Mouse (Mus musculus): ENCODE results near the gene Castor2. TPM values are rescaled to one million over a fixed set of nuclear protein-coding genes. Genes with fewer than 3 reads are reported as not detected.

Castor2 gene
- polyA plus RNA-seq, 1 experiment from 2014 or later = 25.3 TPM

DNA sequence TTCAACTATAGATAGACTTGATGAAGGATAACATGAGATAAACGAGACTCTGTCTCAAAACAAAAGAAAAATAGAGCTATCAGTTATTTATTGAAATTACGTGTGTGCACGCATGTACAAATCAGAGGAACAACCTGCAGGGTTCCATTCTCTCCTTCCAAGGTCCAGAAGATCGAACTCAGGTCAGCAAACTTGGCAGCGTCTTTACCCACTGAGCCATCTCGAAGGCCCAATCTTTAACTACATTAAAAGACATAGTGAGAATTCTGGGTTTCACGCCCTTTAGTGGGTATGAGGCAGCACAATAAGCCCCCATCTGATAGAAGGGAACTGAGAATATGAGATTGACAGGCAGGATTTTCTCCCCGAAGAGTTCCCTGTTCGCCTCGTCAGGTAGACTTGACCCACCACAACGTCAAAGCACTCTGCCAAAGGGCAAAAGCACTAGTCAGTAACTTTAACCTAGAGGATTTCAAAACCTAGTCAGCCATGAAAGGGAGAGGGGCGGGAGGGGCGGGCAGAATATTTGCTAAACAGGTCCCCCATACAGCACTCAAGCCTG is 1.1 kb upstream of the Castor2 start:
- Histone ChIP-seq H3K9me3 (ENCODE audit: control insufficient read depth, low read length) (no peaks in the 10 kb centered on the region), H3K4me3 (ENCODE audit: low read length) (peak overlapping the region; percentile 89), H3K4me1 (ENCODE audit: control insufficient read depth, insufficient read depth, low read depth, low read length) (peaks cover 20% of the 10 kb centered on the region), H3K9ac (ENCODE audit: low read depth, low read length) (peak overlapping the region; percentile 74), H3K27me3 (replicated peaks; ENCODE audit: control insufficient read depth, insufficient read depth, low read length) (no peaks in the 10 kb centered on the region), H3K36me3 (ENCODE audit: control insufficient read depth, insufficient read depth, low read length) (no peaks in the 10 kb centered on the region), H3K27ac (ENCODE audit: low read depth, low read length) (peak overlapping the region; percentile 89), H3K4me2 (ENCODE audit: low read length) (peak overlapping the region; percentile 91)
- WGBS = 43% methylated on average over 13 of the region's 13 CpGs
- no peak for ATAC-seq

DNA sequence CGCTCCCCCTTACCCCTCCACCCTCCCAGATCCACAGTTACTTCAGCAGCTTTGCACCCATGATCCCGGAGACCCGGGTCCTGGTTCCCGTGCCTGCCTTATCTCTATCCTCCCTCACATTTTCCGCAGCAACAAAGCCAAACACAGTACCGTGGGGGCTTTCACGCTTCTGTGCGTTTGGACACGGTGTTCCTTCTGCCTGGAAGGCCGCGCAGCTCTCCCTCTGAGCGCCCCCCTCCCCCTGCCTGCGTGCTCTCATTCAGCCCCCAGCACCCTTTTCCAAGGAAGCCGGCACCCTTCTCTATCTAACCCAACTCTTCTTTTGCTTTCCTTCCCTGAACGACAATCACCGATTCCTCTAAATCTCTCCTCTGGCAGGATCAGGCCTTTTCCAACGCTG is 535 bp upstream of the Castor2 start:
- no peaks in the 10 kb centered on the region for H3K27me3 ChIP-seq (replicated peaks; ENCODE audit: control insufficient read depth, insufficient read depth, low read length)
- H3K4me3 ChIP-seq (ENCODE audit: low read length) = peak overlapping the region; percentile 89
- ATAC-seq = peak; percentile 38
- peak overlapping the region; percentile 91 for H3K4me2 ChIP-seq (ENCODE audit: low read length)
- H3K27ac ChIP-seq (ENCODE audit: low read depth, low read length) = peak overlapping the region; percentile 89
- WGBS = under 1% methylated on average over 17 of the region's 17 CpGs
- no peaks in the 10 kb centered on the region for H3K36me3 ChIP-seq (ENCODE audit: control insufficient read depth, insufficient read depth, low read length)
- peaks cover 20% of the 10 kb centered on the region for H3K4me1 ChIP-seq (ENCODE audit: control insufficient read depth, insufficient read depth, low read depth, low read length)
- H3K9me3 ChIP-seq (ENCODE audit: control insufficient read depth, low read length) = no peaks in the 10 kb centered on the region
- peak overlapping the region; percentile 74 for H3K9ac ChIP-seq (ENCODE audit: low read depth, low read length)

DNA sequence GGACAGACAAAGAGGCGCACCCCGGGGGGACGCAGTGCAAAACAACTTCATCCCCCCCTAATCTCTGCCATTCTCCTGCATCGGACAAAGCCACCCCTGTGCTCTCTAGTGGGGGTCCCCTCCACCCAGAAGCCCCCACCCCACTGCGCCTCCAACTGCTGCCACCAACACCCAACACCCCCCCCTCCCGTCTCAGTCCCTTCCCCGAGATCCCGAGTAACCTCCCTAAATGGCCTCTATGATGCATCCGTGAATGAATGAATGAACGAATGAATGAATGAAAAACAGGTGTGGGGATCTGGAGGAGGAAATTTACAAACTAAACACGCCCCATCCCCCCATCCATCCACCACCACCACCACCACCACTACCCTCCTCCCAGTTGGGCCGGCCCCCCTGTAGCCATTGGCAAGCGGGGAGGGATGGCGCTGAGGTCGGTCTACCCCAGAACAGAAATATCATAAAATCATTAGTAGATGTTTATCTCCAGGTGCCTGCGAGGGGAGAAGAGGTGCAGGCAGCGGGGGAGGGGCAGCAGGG is 791 bp downstream of the Castor2 start:
- ATAC-seq = peak; percentile 24; the same call in 1 of the 2 replicates
- Histone ChIP-seq H3K36me3 (ENCODE audit: control insufficient read depth, insufficient read depth, low read length) (no peaks in the 10 kb centered on the region), H3K4me1 (ENCODE audit: control insufficient read depth, insufficient read depth, low read depth, low read length) (peaks cover 20% of the 10 kb centered on the region), H3K4me2 (ENCODE audit: low read length) (peak overlapping the region; percentile 91), H3K4me3 (ENCODE audit: low read length) (peak overlapping the region; percentile 89), H3K27me3 (replicated peaks; ENCODE audit: control insufficient read depth, insufficient read depth, low read length) (no peaks in the 10 kb centered on the region), H3K27ac (ENCODE audit: low read depth, low read length) (peak overlapping the region; percentile 89), H3K9me3 (ENCODE audit: control insufficient read depth, low read length) (no peaks in the 10 kb centered on the region), H3K9ac (ENCODE audit: low read depth, low read length) (peak overlapping the region; percentile 90)
- 3% methylated on average over 17 of the region's 17 CpGs for WGBS

DNA sequence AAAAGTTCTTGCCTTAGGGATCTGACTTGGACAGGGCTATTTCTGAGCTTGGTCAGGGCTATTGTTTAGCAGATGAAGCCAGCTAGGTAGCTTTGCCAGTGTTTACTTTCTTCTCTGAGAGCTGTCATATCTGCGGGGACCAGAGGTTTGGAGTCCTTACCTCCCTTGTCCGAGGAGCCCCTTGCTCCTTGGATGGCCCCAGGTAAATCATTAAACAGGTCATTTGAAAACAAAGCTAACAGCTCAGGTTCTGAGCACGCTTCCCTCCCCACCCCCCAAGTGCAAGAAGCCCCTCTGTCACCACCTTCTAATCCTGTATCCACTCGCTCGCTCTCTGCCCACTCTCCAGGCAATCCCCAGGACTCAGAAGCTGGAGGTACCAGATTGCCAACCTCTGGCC is 1.8 kb downstream of the Castor2 start:
- Histone ChIP-seq H3K27me3 (replicated peaks; ENCODE audit: control insufficient read depth, insufficient read depth, low read length) (no peaks in the 10 kb centered on the region), H3K27ac (ENCODE audit: low read depth, low read length) (0 out of 2 replicates have a peak overlapping the region, but pooled peaks have one; percentile 29), H3K9ac (ENCODE audit: low read depth, low read length) (peak overlapping the region; percentile 51), H3K36me3 (ENCODE audit: control insufficient read depth, insufficient read depth, low read length) (peaks cover 6% of the 10 kb centered on the region; the same call in 1 of the 2 replicates), H3K4me1 (ENCODE audit: control insufficient read depth, insufficient read depth, low read depth, low read length) (peaks cover 20% of the 10 kb centered on the region), H3K4me2 (ENCODE audit: low read length) (peak overlapping the region; percentile 91), H3K4me3 (ENCODE audit: low read length) (peak overlapping the region; percentile 89), H3K9me3 (ENCODE audit: control insufficient read depth, low read length) (no peaks in the 10 kb centered on the region)
- WGBS = 46% methylated on average over 5 of the region's 5 CpGs
- ATAC-seq = no peak

DNA sequence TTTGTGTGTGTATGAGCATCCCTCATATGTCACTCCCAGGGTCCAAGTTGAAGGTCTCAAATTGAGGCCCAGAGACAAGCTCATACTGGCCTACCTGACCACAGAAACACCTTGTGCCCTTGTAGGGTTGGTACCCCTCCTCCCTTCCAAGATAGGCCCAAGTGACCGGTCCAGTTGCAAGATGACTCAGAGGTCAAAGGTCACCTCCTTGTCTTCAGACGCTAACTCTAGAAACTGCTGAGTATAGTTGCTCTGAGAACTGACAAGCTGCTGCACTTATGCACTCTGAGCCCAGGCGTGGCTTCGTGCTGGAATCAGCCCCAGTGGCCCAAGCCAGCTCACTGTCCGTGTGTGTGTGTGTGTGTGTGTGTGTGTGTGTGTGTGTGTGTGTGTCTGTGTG is 2.4 kb downstream of the Castor2 start:
- ATAC-seq = no peak
- H3K27me3 ChIP-seq (replicated peaks; ENCODE audit: control insufficient read depth, insufficient read depth, low read length) = no peaks in the 10 kb centered on the region
- peaks cover 20% of the 10 kb centered on the region for H3K4me1 ChIP-seq (ENCODE audit: control insufficient read depth, insufficient read depth, low read depth, low read length)
- H3K27ac ChIP-seq (ENCODE audit: low read depth, low read length) = no peak overlapping the region
- H3K9ac ChIP-seq (ENCODE audit: low read depth, low read length) = no peak overlapping the region
- H3K4me2 ChIP-seq (ENCODE audit: low read length) = peak overlapping the region; percentile 91
- WGBS = 27% methylated on average over 5 of the region's 5 CpGs
- H3K4me3 ChIP-seq (ENCODE audit: low read length) = peak overlapping the region; percentile 89; the same call in 1 of the 2 replicates
- H3K9me3 ChIP-seq (ENCODE audit: control insufficient read depth, low read length) = no peaks in the 10 kb centered on the region
- H3K36me3 ChIP-seq (ENCODE audit: control insufficient read depth, insufficient read depth, low read length) = peaks cover 8% of the 10 kb centered on the region; the same call in 1 of the 2 replicates

DNA sequence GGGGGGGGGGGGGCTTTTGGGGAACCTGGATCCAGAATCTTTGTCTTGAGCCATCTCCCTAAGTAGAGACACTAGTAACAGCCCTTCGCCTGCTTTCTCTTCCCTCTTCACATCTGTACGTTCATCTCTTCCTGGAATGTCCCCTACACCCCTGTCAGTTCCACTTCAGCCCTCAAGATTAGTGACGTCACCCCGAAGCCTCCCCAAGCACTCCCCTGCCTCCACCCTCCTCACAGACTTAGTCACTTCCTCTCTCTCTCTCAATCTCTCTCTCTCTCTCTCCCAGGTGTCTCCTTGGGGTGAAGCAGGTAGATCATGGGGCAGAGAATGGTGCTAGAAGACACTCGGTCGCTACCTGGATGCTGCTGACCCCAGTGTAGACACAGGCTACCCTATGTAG is 3.2 kb downstream of the Castor2 start:
- H3K4me2 ChIP-seq (ENCODE audit: low read length) = peak overlapping the region; percentile 91
- peaks cover 20% of the 10 kb centered on the region for H3K4me1 ChIP-seq (ENCODE audit: control insufficient read depth, insufficient read depth, low read depth, low read length)
- H3K36me3 ChIP-seq (ENCODE audit: control insufficient read depth, insufficient read depth, low read length) = peaks cover 8% of the 10 kb centered on the region; the same call in 1 of the 2 replicates
- H3K27ac ChIP-seq (ENCODE audit: low read depth, low read length) = no peak overlapping the region
- H3K27me3 ChIP-seq (replicated peaks; ENCODE audit: control insufficient read depth, insufficient read depth, low read length) = no peaks in the 10 kb centered on the region
- H3K4me3 ChIP-seq (ENCODE audit: low read length) = no peak overlapping the region
- 77% methylated on average over 6 of the region's 6 CpGs for WGBS
- no peak overlapping the region for H3K9ac ChIP-seq (ENCODE audit: low read depth, low read length)
- no peaks in the 10 kb centered on the region for H3K9me3 ChIP-seq (ENCODE audit: control insufficient read depth, low read length)
- ATAC-seq = no peak

DNA sequence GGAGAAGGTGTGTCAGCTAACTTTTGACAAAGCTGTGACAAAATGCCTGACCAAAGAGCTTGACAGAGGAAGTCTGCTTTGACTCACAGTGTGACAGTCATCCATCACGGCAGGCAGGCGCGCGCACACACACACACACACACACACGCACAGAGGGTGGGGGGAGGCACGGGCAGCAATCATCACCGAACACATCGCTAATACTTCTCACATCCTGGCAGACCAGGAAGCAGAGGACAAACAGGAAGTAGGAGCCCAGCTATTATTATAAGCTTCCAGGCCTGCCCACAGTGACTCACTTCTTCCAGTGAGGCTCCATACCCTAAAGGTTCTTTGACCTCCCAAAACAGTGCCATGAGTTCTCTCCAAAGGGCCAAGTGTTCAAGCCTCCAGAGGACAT is 6.3 kb downstream of the Castor2 start:
- Histone ChIP-seq H3K9ac (ENCODE audit: low read depth, low read length) (no peak overlapping the region), H3K4me1 (ENCODE audit: control insufficient read depth, insufficient read depth, low read depth, low read length) (peaks cover 14% of the 10 kb centered on the region), H3K27ac (ENCODE audit: low read depth, low read length) (no peak overlapping the region), H3K9me3 (ENCODE audit: control insufficient read depth, low read length) (no peaks in the 10 kb centered on the region), H3K4me2 (ENCODE audit: low read length) (no peak overlapping the region), H3K4me3 (ENCODE audit: low read length) (no peak overlapping the region), H3K36me3 (ENCODE audit: control insufficient read depth, insufficient read depth, low read length) (peaks cover 15% of the 10 kb centered on the region; the same call in 1 of the 2 replicates), H3K27me3 (replicated peaks; ENCODE audit: control insufficient read depth, insufficient read depth, low read length) (no peaks in the 10 kb centered on the region)
- over 99% methylated on average over 8 of the region's 8 CpGs for WGBS
- ATAC-seq = no peak

DNA sequence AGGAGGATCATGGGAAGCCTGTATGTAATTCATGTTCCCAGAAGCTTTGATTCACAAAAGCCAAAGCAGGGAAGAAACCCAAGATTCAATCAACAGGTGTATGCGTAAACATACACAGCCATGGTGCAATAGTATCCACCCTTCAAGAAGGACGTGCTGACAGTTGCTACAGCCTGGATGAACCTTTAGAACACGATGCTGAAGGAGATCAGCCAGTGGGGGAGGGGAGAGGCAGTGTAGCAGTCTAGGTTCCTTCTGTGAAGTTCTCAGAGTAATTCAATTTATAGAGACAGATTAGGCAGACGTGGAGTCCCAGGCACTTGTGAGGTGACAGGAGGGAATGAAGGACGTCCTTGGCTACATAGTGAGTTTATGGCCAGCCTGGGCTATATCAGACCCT is 15.5 kb downstream of the Castor2 start:
- H3K27me3 ChIP-seq (replicated peaks; ENCODE audit: control insufficient read depth, insufficient read depth, low read length) = no peaks in the 10 kb centered on the region
- no peak overlapping the region for H3K27ac ChIP-seq (ENCODE audit: low read depth, low read length)
- H3K36me3 ChIP-seq (ENCODE audit: control insufficient read depth, insufficient read depth, low read length) = peaks cover 14% of the 10 kb centered on the region; the same call in 1 of the 2 replicates
- WGBS = 85% methylated on average over 5 of the region's 5 CpGs
- no peak overlapping the region for H3K9ac ChIP-seq (ENCODE audit: low read depth, low read length)
- no peak overlapping the region for H3K4me2 ChIP-seq (ENCODE audit: low read length)
- no peak for ATAC-seq
- H3K4me3 ChIP-seq (ENCODE audit: low read length) = no peak overlapping the region
- no peaks in the 10 kb centered on the region; the same call in 1 of the 2 replicates for H3K9me3 ChIP-seq (ENCODE audit: control insufficient read depth, low read length)
- H3K4me1 ChIP-seq (ENCODE audit: control insufficient read depth, insufficient read depth, low read depth, low read length) = no peaks in the 10 kb centered on the region; the same call in 1 of the 2 replicates

DNA sequence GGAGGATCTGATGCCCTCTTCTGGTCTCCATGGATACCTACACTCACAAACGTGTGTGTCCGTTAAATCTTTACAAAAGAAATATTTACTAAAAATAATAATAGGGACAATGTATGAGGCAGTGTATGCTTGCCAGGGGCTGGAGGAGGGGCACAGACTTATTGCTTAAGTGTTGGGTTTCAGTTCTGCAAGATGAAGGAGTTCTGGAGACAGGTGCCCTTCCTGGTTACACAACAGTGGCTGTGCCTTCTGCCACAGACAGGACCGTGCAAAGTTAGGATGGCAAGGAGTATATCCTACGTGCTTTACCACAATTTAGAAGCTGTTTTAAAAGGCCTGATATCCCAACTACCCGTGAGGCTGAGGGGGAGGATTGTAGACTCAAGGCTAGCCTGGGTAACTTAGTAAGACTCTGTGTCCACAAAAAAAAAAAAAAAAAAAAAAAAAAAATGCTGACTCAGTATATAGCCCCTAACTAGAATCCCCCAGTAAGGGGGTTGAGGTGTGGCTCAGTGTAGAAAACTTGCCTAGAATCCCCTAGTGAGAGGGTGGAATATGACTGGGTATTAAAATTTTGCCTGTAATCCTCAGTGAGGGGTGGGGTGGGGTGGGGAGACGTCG is 16.2 kb downstream of the Castor2 start:
- H3K4me1 ChIP-seq (ENCODE audit: control insufficient read depth, insufficient read depth, low read depth, low read length) = no peaks in the 10 kb centered on the region; the same call in 1 of the 2 replicates
- peaks cover 11% of the 10 kb centered on the region; the same call in 1 of the 2 replicates for H3K36me3 ChIP-seq (ENCODE audit: control insufficient read depth, insufficient read depth, low read length)
- no peak overlapping the region for H3K27ac ChIP-seq (ENCODE audit: low read depth, low read length)
- no peaks in the 10 kb centered on the region; the same call in 1 of the 2 replicates for H3K9me3 ChIP-seq (ENCODE audit: control insufficient read depth, low read length)
- no peak overlapping the region for H3K4me3 ChIP-seq (ENCODE audit: low read length)
- 90% methylated on average over 7 of the region's 7 CpGs for WGBS
- no peak for ATAC-seq
- no peaks in the 10 kb centered on the region for H3K27me3 ChIP-seq (replicated peaks; ENCODE audit: control insufficient read depth, insufficient read depth, low read length)
- H3K9ac ChIP-seq (ENCODE audit: low read depth, low read length) = no peak overlapping the region
- no peak overlapping the region for H3K4me2 ChIP-seq (ENCODE audit: low read length)

Data from hindbrain, embryonic 16.5 days (tissue).